Mouse (Mus musculus): ENCODE results near the gene Golph3l. TPM values are rescaled to one million over a fixed set of nuclear protein-coding genes. Genes with fewer than 3 reads are reported as not detected.

The Golph3l gene
- total and polyA plus RNA-seq, 2 experiments from 2014 or later: 15.2 to 18.0 TPM

DNA sequence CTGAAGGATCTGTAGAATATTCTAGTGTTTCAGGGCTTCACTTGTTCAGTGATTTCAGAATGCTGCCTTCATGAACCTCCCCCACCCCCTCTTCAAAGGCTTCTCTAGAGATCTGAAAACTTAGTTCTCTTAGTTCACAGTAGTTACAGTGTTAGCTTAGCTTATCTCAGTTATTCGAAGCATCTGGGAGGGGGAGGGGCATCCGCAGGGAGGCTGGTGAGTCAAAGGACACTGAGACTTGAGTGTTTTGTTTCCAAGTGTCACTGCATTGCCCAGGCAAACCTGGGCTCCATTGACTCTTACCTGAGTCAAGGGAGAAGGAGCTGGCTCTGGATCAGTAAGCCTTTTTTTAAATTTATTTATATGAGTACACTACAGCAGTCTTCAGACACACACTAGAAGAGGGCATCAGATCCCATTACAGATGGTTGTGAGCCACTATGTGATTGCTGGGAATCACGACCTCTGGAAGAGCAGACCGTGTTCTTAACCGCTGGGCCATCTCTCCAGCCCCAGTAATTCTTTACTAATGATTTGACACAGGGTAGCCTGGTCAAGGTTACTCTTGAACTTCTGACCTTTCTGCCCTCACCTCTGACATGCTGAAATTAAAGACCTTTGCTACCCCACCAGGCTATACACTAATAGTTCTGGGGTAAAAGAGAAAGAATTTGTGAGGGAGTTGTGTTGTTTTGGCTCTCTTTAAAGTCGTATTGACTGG, 77.5 kb downstream of the Golph3l start:
- Histone ChIP-seq H3K4me3 (ENCODE audit: low read depth, low read length) (no peak overlapping the region), H3K4me1 (ENCODE audit: control insufficient read depth, insufficient read depth) (peaks cover 62% of the 10 kb centered on the region), H3K9ac (replicated peaks; ENCODE audit: low read depth, low read length) (no peak overlapping the region; the same call in 1 of the 2 replicates), H3K36me3 (replicated peaks; ENCODE audit: control insufficient read depth, insufficient read depth, low read length) (peaks cover 47% of the 10 kb centered on the region), H3K9me3 (replicated peaks; ENCODE audit: control insufficient read depth, low read length) (no peaks in the 10 kb centered on the region), H3K4me2 (ENCODE audit: low read depth, low read length) (peak overlapping the region; percentile 36), H3K27me3 (ENCODE audit: control insufficient read depth, insufficient read depth, low read length) (no peaks in the 10 kb centered on the region), H3K27ac (ENCODE audit: low read depth) (peak overlapping the region; percentile 100)
- TF ChIP-seq CTCF (IDR thresholded peaks at IDR 0.05; ENCODE audit: low read depth) (no peak), EP300 (IDR thresholded peaks at IDR 0.05; ENCODE audit: low read depth) (peak; percentile 83)
- ATAC-seq (ENCODE audit: insufficient read depth, low read depth) (peak; percentile 57), DNase-seq (ENCODE audit: low spot score) (peak; percentile 90)
- 11% methylated on average over 6 of the region's 6 CpGs for WGBS

DNA sequence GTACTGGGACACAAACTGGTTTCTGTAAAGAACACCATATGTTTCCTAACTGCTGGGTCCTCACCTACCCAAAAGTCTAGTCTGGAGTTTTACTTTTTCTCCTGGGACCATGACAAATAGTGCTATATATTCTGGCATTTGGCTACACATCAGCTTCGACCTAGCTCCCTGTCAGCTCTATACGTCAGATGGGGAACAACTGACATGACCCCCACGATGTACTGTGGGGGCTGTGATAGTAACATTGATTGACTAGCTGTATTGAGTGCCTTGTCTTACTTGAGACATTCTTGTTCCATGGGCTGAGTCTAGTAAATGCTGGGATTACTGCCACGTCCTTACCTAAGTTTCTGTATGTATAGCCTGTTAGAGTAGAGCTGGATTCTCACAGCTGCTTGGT, 78.8 kb downstream of the Golph3l start:
- no peaks in the 10 kb centered on the region for H3K9me3 ChIP-seq (replicated peaks; ENCODE audit: control insufficient read depth, low read length)
- DNase-seq (ENCODE audit: low spot score) (no peak), ATAC-seq (ENCODE audit: insufficient read depth, low read depth) (no peak; the same call in 1 of the 2 replicates)
- H3K4me3 ChIP-seq (ENCODE audit: low read depth, low read length): no peak overlapping the region
- no peaks in the 10 kb centered on the region for H3K27me3 ChIP-seq (ENCODE audit: control insufficient read depth, insufficient read depth, low read length)
- peaks cover 39% of the 10 kb centered on the region for H3K36me3 ChIP-seq (replicated peaks; ENCODE audit: control insufficient read depth, insufficient read depth, low read length)
- WGBS: 25% methylated on average over 4 of the region's 4 CpGs
- H3K4me2 ChIP-seq (ENCODE audit: low read depth, low read length): peak overlapping the region; percentile 21; the same call in 1 of the 2 replicates
- TF ChIP-seq CTCF (IDR thresholded peaks at IDR 0.05; ENCODE audit: low read depth) (no peak), EP300 (IDR thresholded peaks at IDR 0.05; ENCODE audit: low read depth) (no peak)
- H3K27ac ChIP-seq (ENCODE audit: low read depth): peak overlapping the region; percentile 100
- peaks cover 69% of the 10 kb centered on the region for H3K4me1 ChIP-seq (ENCODE audit: control insufficient read depth, insufficient read depth)
- peak overlapping the region; percentile 48 for H3K9ac ChIP-seq (replicated peaks; ENCODE audit: low read depth, low read length)

DNA sequence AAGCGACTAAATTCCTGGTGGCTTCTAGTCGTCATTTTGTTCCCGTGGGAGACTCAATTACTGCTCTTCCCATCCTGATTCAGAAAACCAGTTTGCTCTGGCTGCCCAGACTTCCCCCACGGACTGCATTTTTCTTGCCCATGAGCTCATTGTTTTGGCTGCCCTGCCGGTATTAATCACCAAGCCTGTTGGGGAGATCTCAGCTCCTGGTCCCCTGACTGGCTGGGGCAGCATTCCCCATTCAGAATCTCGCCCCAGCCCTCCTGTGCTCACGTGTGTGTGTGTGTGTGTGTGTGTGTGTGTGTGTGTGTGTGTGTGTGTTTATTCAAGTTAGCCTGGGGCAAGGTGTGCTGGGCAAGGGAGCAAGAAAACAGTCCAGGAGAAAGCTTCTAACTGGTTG, 79.3 kb downstream of the Golph3l start:
- Histone ChIP-seq H3K9me3 (replicated peaks; ENCODE audit: control insufficient read depth, low read length) (no peaks in the 10 kb centered on the region), H3K27me3 (ENCODE audit: control insufficient read depth, insufficient read depth, low read length) (no peaks in the 10 kb centered on the region), H3K27ac (ENCODE audit: low read depth) (peak overlapping the region; percentile 100), H3K9ac (replicated peaks; ENCODE audit: low read depth, low read length) (peak overlapping the region; percentile 48), H3K36me3 (replicated peaks; ENCODE audit: control insufficient read depth, insufficient read depth, low read length) (peaks cover 34% of the 10 kb centered on the region), H3K4me1 (ENCODE audit: control insufficient read depth, insufficient read depth) (peaks cover 69% of the 10 kb centered on the region), H3K4me2 (ENCODE audit: low read depth, low read length) (peak overlapping the region; percentile 21; the same call in 1 of the 2 replicates), H3K4me3 (ENCODE audit: low read depth, low read length) (no peak overlapping the region)
- TF ChIP-seq EP300 (IDR thresholded peaks at IDR 0.05; ENCODE audit: low read depth) (peak; percentile 61; the same call in 1 of the 2 replicates), CTCF (IDR thresholded peaks at IDR 0.05; ENCODE audit: low read depth) (no peak)
- DNase-seq (ENCODE audit: low spot score): peak; percentile 93
- 5% methylated on average over 7 of the region's 7 CpGs for WGBS
- ATAC-seq (ENCODE audit: insufficient read depth, low read depth): peak; percentile 81

Other genes with a start within 250 kb of the Golph3l start
- 9.5 and 11.3 TPM in 2 replicates for gene Setdb1, start 231.7 kb upstream of the Golph3l start, total RNA-seq (2014; rRNA removed; ENCODE audit: low replicate concordance)
- gene Setdb1, start 231.7 kb upstream of the Golph3l start, polyA plus RNA-seq (2015; fragmentation: Nextera tagmentation; extraction: Ambion mirVana): 7.9 and 8.0 TPM in 2 replicates
- gene 4930558C23Rik, start 186.1 kb upstream of the Golph3l start, total RNA-seq (2014; rRNA removed; ENCODE audit: low replicate concordance): not detected in 2 replicates
- gene 4930558C23Rik, start 186.1 kb upstream of the Golph3l start, polyA plus RNA-seq (2015; fragmentation: Nextera tagmentation; extraction: Ambion mirVana): not detected in 2 replicates
- 20.6 and 22.4 TPM in 2 replicates for gene Arnt, start 154.5 kb upstream of the Golph3l start, total RNA-seq (2014; rRNA removed; ENCODE audit: low replicate concordance)
- gene Arnt, start 154.5 kb upstream of the Golph3l start, polyA plus RNA-seq (2015; fragmentation: Nextera tagmentation; extraction: Ambion mirVana): 20.1 and 23.0 TPM in 2 replicates
- 5.4 and 11.6 TPM in 2 replicates for gene Ctsk, start 89.7 kb upstream of the Golph3l start, total RNA-seq (2014; rRNA removed; ENCODE audit: low replicate concordance)
- gene Ctsk, start 89.7 kb upstream of the Golph3l start, polyA plus RNA-seq (2015; fragmentation: Nextera tagmentation; extraction: Ambion mirVana): 18.9 and 19.7 TPM in 2 replicates
- 6.4 and 9.9 TPM in 2 replicates for gene Ctss, start 62.1 kb upstream of the Golph3l start, total RNA-seq (2014; rRNA removed; ENCODE audit: low replicate concordance)
- gene Ctss, start 62.1 kb upstream of the Golph3l start, polyA plus RNA-seq (2015; fragmentation: Nextera tagmentation; extraction: Ambion mirVana): 17.0 and 17.5 TPM in 2 replicates
- gene Hormad1, start 29.3 kb upstream of the Golph3l start, total RNA-seq (2014; rRNA removed; ENCODE audit: low replicate concordance): not detected in 2 replicates
- gene Hormad1, start 29.3 kb upstream of the Golph3l start, polyA plus RNA-seq (2015; fragmentation: Nextera tagmentation; extraction: Ambion mirVana): not detected in 2 replicates
- gene Ensa, start 36.1 kb downstream of the Golph3l start, total RNA-seq (2014; rRNA removed; ENCODE audit: low replicate concordance): 43.3 and 49.6 TPM in 2 replicates
- gene Ensa, start 36.1 kb downstream of the Golph3l start, polyA plus RNA-seq (2015; fragmentation: Nextera tagmentation; extraction: Ambion mirVana): 38.5 and 40.6 TPM in 2 replicates
- 213 and 278 TPM in 2 replicates for gene Mcl1, start 69.9 kb downstream of the Golph3l start, total RNA-seq (2014; rRNA removed; ENCODE audit: low replicate concordance)
- gene Mcl1, start 69.9 kb downstream of the Golph3l start, polyA plus RNA-seq (2015; fragmentation: Nextera tagmentation; extraction: Ambion mirVana): 50.1 and 51.9 TPM in 2 replicates
- gene Adamtsl4, start 99.0 kb downstream of the Golph3l start, total RNA-seq (2014; rRNA removed; ENCODE audit: low replicate concordance): 20.2 and 23.8 TPM in 2 replicates
- 7.5 and 11.2 TPM in 2 replicates for gene Adamtsl4, start 99.0 kb downstream of the Golph3l start, polyA plus RNA-seq (2015; fragmentation: Nextera tagmentation; extraction: Ambion mirVana)
- 22.9 and 63.8 TPM in 2 replicates for gene Ecm1, start 150.6 kb downstream of the Golph3l start, total RNA-seq (2014; rRNA removed; ENCODE audit: low replicate concordance)
- 55.8 and 59.6 TPM in 2 replicates for gene Ecm1, start 150.6 kb downstream of the Golph3l start, polyA plus RNA-seq (2015; fragmentation: Nextera tagmentation; extraction: Ambion mirVana)
- 43.5 and 47.1 TPM in 2 replicates for gene Tars2, start 171.3 kb downstream of the Golph3l start, total RNA-seq (2014; rRNA removed; ENCODE audit: low replicate concordance)
- gene Tars2, start 171.3 kb downstream of the Golph3l start, polyA plus RNA-seq (2015; fragmentation: Nextera tagmentation; extraction: Ambion mirVana): 30.0 and 30.3 TPM in 2 replicates
- gene Rprd2, start 229.9 kb downstream of the Golph3l start, total RNA-seq (2014; rRNA removed; ENCODE audit: low replicate concordance): 25.6 and 28.8 TPM in 2 replicates
- gene Rprd2, start 229.9 kb downstream of the Golph3l start, polyA plus RNA-seq (2015; fragmentation: Nextera tagmentation; extraction: Ambion mirVana): 15.8 and 20.8 TPM in 2 replicates

All from heart, postnatal 0 days (tissue).